Mouse (Mus musculus): ENCODE measurements around the gene Camk1g. TPM values are rescaled to one million over a fixed set of nuclear protein-coding genes. Genes with fewer than 3 reads are reported as not detected.
A peak's percentile ranks its signal among the peaks of the same experiment; 100 is the strongest.

Gene Camk1g
- total RNA-seq, 1 experiment: not detected

GRCm38 (mm10) chr1:193306832-193307231 lies 63.3 kb downstream of the Camk1g start:
- Histone ChIP-seq H3K4me3 (ENCODE audit: insufficient read depth in 1 of 2, low read depth in 1 of 2, low read length in 2 of 2, poor library complexity in 1 of 2, severe bottlenecking in 1 of 2) (no peak overlapping the region), H3K4me1 (ENCODE audit: control insufficient read depth in 2 of 2, insufficient read depth in 2 of 2, low read length in 2 of 2, poor library complexity in 1 of 2) (peaks cover 0 to 6% of the 10 kb centered on the region in 2 experiments; a peak in 2 of 4 replicates), H3K27ac (ENCODE audit: insufficient read depth, low read depth, low read length, poor library complexity, severe bottlenecking) (no peak overlapping the region), H3K9me3 (ENCODE audit: control insufficient read depth, insufficient read depth, low read depth, low read length) (no peaks in the 10 kb centered on the region), H3K36me3 (ENCODE audit: control insufficient read depth, insufficient read depth, low read length, poor library complexity, severe bottlenecking) (no peaks in the 10 kb centered on the region), H3K9ac (ENCODE audit: insufficient read depth, low read depth, low read length, poor library complexity, severe bottlenecking) (no peak overlapping the region)
- in situ Hi-C loops (cut with MboI; ENCODE audit: low sequenced_read_pairs in 2 of 2, unreplicated experiment in 2 of 2): no loop called here
- DNase-seq (ENCODE audit: low read depth, low spot score): no peak
- TF ChIP-seq CHD2 (IDR thresholded peaks at IDR 0.05; ENCODE audit: low read depth, low read length): no peak
- no peak for TF ChIP-seq ZNF384 (IDR thresholded peaks at IDR 0.05; ENCODE audit: low read depth, low read length)
- no peak for TF ChIP-seq ZC3H11A (IDR thresholded peaks at IDR 0.05; ENCODE audit: borderline replicate concordance, low read depth, low read length)
- no peak for TF ChIP-seq MAFK (IDR thresholded peaks at IDR 0.05; ENCODE audit: insufficient read depth, low read depth, low read length)
- no peak for TF ChIP-seq HCFC1 (IDR thresholded peaks at IDR 0.05; ENCODE audit: borderline replicate concordance, insufficient read depth, low read length)

- Histone ChIP-seq H3K27ac (ENCODE audit: insufficient read depth, low read depth, low read length, poor library complexity, severe bottlenecking) (no peak overlapping the region), H3K9ac (ENCODE audit: insufficient read depth, low read depth, low read length, poor library complexity, severe bottlenecking) (no peak overlapping the region), H3K4me3 (ENCODE audit: insufficient read depth in 1 of 2, low read depth in 1 of 2, low read length in 2 of 2, poor library complexity in 1 of 2, severe bottlenecking in 1 of 2) (no peak overlapping the region), H3K9me3 (ENCODE audit: control insufficient read depth, insufficient read depth, low read depth, low read length) (no peaks in the 10 kb centered on the region), H3K36me3 (ENCODE audit: control insufficient read depth, insufficient read depth, low read length, poor library complexity, severe bottlenecking) (no peaks in the 10 kb centered on the region), H3K4me1 (ENCODE audit: control insufficient read depth in 2 of 2, insufficient read depth in 2 of 2, low read length in 2 of 2, poor library complexity in 1 of 2) (peaks cover 0 to 9% of the 10 kb centered on the region in 2 experiments; a peak in 2 of 4 replicates)
- in situ Hi-C loops (cut with MboI; ENCODE audit: low sequenced_read_pairs in 2 of 2, unreplicated experiment in 2 of 2): no loop called here
- no peak for TF ChIP-seq CHD2 (IDR thresholded peaks at IDR 0.05; ENCODE audit: low read depth, low read length)
- no peak for TF ChIP-seq ZNF384 (IDR thresholded peaks at IDR 0.05; ENCODE audit: low read depth, low read length)
- TF ChIP-seq HCFC1 (IDR thresholded peaks at IDR 0.05; ENCODE audit: borderline replicate concordance, insufficient read depth, low read length): no peak
- TF ChIP-seq MAFK (IDR thresholded peaks at IDR 0.05; ENCODE audit: insufficient read depth, low read depth, low read length): no peak
- no peak for TF ChIP-seq ZC3H11A (IDR thresholded peaks at IDR 0.05; ENCODE audit: borderline replicate concordance, low read depth, low read length)
- no peak for DNase-seq (ENCODE audit: low read depth, low spot score)
Observed at GRCm38 (mm10) chr1:193305386-193305785, 64.7 kb downstream of the Camk1g start.

GRCm38 (mm10) chr1:193303096-193303495 lies 67.0 kb downstream of the Camk1g start:
- no peak overlapping the region for H3K9ac ChIP-seq (ENCODE audit: insufficient read depth, low read depth, low read length, poor library complexity, severe bottlenecking)
- no peaks in the 10 kb centered on the region for H3K9me3 ChIP-seq (ENCODE audit: control insufficient read depth, insufficient read depth, low read depth, low read length)
- H3K4me1 ChIP-seq (ENCODE audit: control insufficient read depth in 2 of 2, insufficient read depth in 2 of 2, low read length in 2 of 2, poor library complexity in 1 of 2): peaks cover 0 to 9% of the 10 kb centered on the region in 2 experiments; a peak in 2 of 4 replicates
- no peak overlapping the region for H3K27ac ChIP-seq (ENCODE audit: insufficient read depth, low read depth, low read length, poor library complexity, severe bottlenecking)
- no peak for DNase-seq (ENCODE audit: low read depth, low spot score)
- no peak overlapping the region for H3K4me3 ChIP-seq (ENCODE audit: insufficient read depth in 1 of 2, low read depth in 1 of 2, low read length in 2 of 2, poor library complexity in 1 of 2, severe bottlenecking in 1 of 2)
- in situ Hi-C loops (cut with MboI; ENCODE audit: low sequenced_read_pairs in 2 of 2, unreplicated experiment in 2 of 2): no loop called here
- no peak for TF ChIP-seq MAFK (IDR thresholded peaks at IDR 0.05; ENCODE audit: insufficient read depth, low read depth, low read length)
- no peak for TF ChIP-seq ZC3H11A (IDR thresholded peaks at IDR 0.05; ENCODE audit: borderline replicate concordance, low read depth, low read length)
- H3K36me3 ChIP-seq (ENCODE audit: control insufficient read depth, insufficient read depth, low read length, poor library complexity, severe bottlenecking): no peaks in the 10 kb centered on the region

GRCm38 (mm10) chr1:193302093-193302405 lies 68.0 kb downstream of the Camk1g start:
- in situ Hi-C loops (cut with MboI; ENCODE audit: low sequenced_read_pairs in 2 of 2, unreplicated experiment in 2 of 2): no loop called here
- H3K9ac ChIP-seq (ENCODE audit: insufficient read depth, low read depth, low read length, poor library complexity, severe bottlenecking): no peak overlapping the region
- TF ChIP-seq HCFC1 (IDR thresholded peaks at IDR 0.05; ENCODE audit: borderline replicate concordance, insufficient read depth, low read length) (no peak), MAFK (IDR thresholded peaks at IDR 0.05; ENCODE audit: insufficient read depth, low read depth, low read length) (no peak), CHD2 (IDR thresholded peaks at IDR 0.05; ENCODE audit: low read depth, low read length) (no peak), ZC3H11A (IDR thresholded peaks at IDR 0.05; ENCODE audit: borderline replicate concordance, low read depth, low read length) (no peak), ZNF384 (IDR thresholded peaks at IDR 0.05; ENCODE audit: low read depth, low read length) (no peak)

More at GRCm38 (mm10) chr1:193302093-193302405, 68.0 kb downstream of the Camk1g start:
- H3K27ac ChIP-seq (ENCODE audit: insufficient read depth, low read depth, low read length, poor library complexity, severe bottlenecking): no peak overlapping the region
- peaks cover 0 to 9% of the 10 kb centered on the region in 2 experiments; a peak in 2 of 4 replicates for H3K4me1 ChIP-seq (ENCODE audit: control insufficient read depth in 2 of 2, insufficient read depth in 2 of 2, low read length in 2 of 2, poor library complexity in 1 of 2)
- no peak for DNase-seq (ENCODE audit: low read depth, low spot score)
- no peaks in the 10 kb centered on the region for H3K9me3 ChIP-seq (ENCODE audit: control insufficient read depth, insufficient read depth, low read depth, low read length)
- peak overlapping the region in 1 of 2 experiments; percentile 12; a peak in 1 of 4 replicates for H3K4me3 ChIP-seq (ENCODE audit: insufficient read depth in 1 of 2, low read depth in 1 of 2, low read length in 2 of 2, poor library complexity in 1 of 2, severe bottlenecking in 1 of 2)
- no peaks in the 10 kb centered on the region for H3K36me3 ChIP-seq (ENCODE audit: control insufficient read depth, insufficient read depth, low read length, poor library complexity, severe bottlenecking)

Measured in ES-E14 (cell line).